Mouse (Mus musculus): ENCODE measurements at regions not wholly inside any gene's neighbourhood (a gene's known extent, or its start where the extent isn't known, plus 50 kb on each side); places are given as distances from the start of the nearest gene placed in this dataset.

- TF ChIP-seq CTCF (IDR thresholded peaks at IDR 0.05; ENCODE audit: low read depth) (no peak), EP300 (IDR thresholded peaks at IDR 0.05; ENCODE audit: low read depth) (no peak)
These were observed 313.0 kb upstream of the 5930422O12Rik start for GRCm38 (mm10) chr8:33115271-33116236.

Data from liver, postnatal 0 days (tissue).